Mouse (Mus musculus) retina, postnatal 7 days (tissue): ENCODE measurements around the gene Gpr149.
A peak's percentile ranks its signal among the peaks of the same experiment; 100 is the strongest.

Source experiments
- DNase-seq: peaks from one replicate; pipeline ENCODE4 v3.0.0-alpha.2; 2012; ENCODE audit warnings: low read depth, low spot score

Gpr149 gene

GRCm38 (mm10) chr3:62604973-62605372, at the start of gene Gpr149:
TSS of gene Gpr149 (minus strand) at chr3:62605140.
- DNase-seq = no peak

GRCm38 (mm10) chr3:62650551-62650950, 45.6 kb upstream of the Gpr149 start:
- no peak for DNase-seq

GRCm38 (mm10) chr3:62610861-62611260, 5.9 kb upstream of the Gpr149 start:
- no peak for DNase-seq

- no peak for DNase-seq
These were observed 991 bp upstream of the Gpr149 start for GRCm38 (mm10) chr3:62605931-62606330.

- no peak for DNase-seq
These were observed 921 bp downstream of the Gpr149 start for GRCm38 (mm10) chr3:62604047-62604391.

- no peak for DNase-seq
These were observed 1.5 kb downstream of the Gpr149 start for GRCm38 (mm10) chr3:62603231-62604046.

GRCm38 (mm10) chr3:62602466-62602865, 2.5 kb downstream of the Gpr149 start:
- DNase-seq = no peak

GRCm38 (mm10) chr3:62594842-62595241, 10.1 kb downstream of the Gpr149 start:
- DNase-seq = no peak

GRCm38 (mm10) chr3:62585072-62585471, 19.9 kb downstream of the Gpr149 start:
- DNase-seq = no peak

GRCm38 (mm10) chr3:62527593-62527992, 77.3 kb downstream of the Gpr149 start:
- DNase-seq = no peak

GRCm38 (mm10) chr3:62527160-62527559, 77.8 kb downstream of the Gpr149 start:
- DNase-seq = no peak

GRCm38 (mm10) chr3:62507206-62507647, 97.7 kb downstream of the Gpr149 start:
- DNase-seq = no peak

GRCm38 (mm10) chr3:62506488-62507205, 98.3 kb downstream of the Gpr149 start, which contains the start of gene Dhx36:
TSS of gene Dhx36 (minus strand) at chr3:62507004.
- peak; percentile 96 for DNase-seq

- no peak for DNase-seq
These were observed 99.6 kb downstream of the Gpr149 start for GRCm38 (mm10) chr3:62505166-62505900.

GRCm38 (mm10) chr3:62499327-62499726, 105.6 kb downstream of the Gpr149 start:
- no peak for DNase-seq

- DNase-seq = no peak
These were observed 112.4 kb downstream of the Gpr149 start for GRCm38 (mm10) chr3:62492568-62492967.

GRCm38 (mm10) chr3:62484340-62484739, 120.6 kb downstream of the Gpr149 start:
- DNase-seq = no peak
